Mouse (Mus musculus) ovary, postnatal 10 days (tissue): ENCODE results near the gene Mark1.

Source experiments
- DNase-seq: peaks from one replicate; pipeline ENCODE4 v3.0.0; 2022; ENCODE audit warnings: low spot score

The Mark1 gene

DNA sequence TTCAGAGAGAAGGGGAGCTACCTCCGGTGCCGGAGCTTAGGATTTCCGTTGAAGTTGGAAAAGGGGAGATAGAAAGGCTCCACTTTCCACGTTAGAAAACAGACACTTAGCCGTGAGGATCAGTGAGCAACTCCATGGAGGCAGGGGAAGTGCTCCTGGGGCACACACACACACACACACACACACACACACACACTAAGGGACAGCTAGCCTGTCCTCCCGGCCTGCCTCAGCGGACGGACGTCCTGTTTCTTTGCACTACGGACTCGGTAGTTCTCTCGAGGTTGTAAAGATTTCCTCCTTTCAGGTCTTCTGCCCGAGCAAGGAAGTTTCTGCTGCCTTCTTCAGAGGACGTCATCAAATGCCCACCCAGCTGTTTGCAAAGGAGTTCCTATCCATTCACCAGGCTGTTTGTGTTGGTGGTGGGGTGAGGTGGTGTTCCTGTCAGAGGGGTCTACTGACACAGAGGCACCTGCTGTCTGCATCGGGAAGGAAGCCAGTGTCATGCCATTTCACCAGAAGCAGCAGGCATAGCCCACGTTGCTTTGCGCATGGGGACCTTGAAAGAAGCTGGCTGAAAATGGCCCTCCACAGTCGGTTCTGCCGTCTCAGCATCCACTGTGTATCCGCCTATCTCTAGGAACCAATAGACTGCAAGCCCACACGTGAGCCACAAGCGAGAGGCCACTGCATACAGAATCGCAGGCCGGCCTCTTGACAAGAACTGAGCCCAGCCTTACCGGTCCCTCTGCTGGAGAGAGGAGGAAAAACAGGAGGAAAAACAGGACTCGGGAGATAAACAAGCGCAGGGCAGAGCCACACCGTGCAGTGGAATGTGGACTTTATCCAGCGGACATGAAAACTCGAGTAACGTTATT is 147.4 kb downstream of the Mark1 start:
- no peak for DNase-seq

- DNase-seq = no peak
Measured at GRCm38 (mm10) chr1:184851166-184851565, 148.2 kb downstream of the Mark1 start.

GRCm38 (mm10) chr1:184846973-184847372 is 152.4 kb downstream of the Mark1 start:
- no peak for DNase-seq
